Mouse (Mus musculus) kidney, embryonic 14.5 days (tissue): ENCODE results near the gene Gm1043. TPM values are rescaled to one million over a fixed set of nuclear protein-coding genes. Genes with fewer than 3 reads are reported as not detected.

ENCODE experiments used
- ATAC-seq: fragments of 200-750 bp; cut with Nextera tagmentation; 2 replicates; pipeline ENCODE4 v1.8.0; 2017; ENCODE audit warnings: moderate number of reproducible peaks, mild to moderate bottlenecking, moderate TSS enrichment, moderate library complexity; ENCODE audit not compliant: low FRiP score, low TSS enrichment
- H3K27ac ChIP-seq: fragments of 300-500 bp; sonication (generic); 2 replicates; pipeline ENCODE4 v1.5.1; 2014; ENCODE audit warnings: low read depth, mild to moderate bottlenecking, low read length, moderate library complexity, mixed read lengths
- H3K27me3 ChIP-seq: fragments of 300-500 bp; sonication (generic); 2 replicates; pipeline ENCODE4 v1.6.1; 2014; ENCODE audit warnings: mild to moderate bottlenecking, low read length; ENCODE audit not compliant: control insufficient read depth, insufficient read depth
- H3K36me3 ChIP-seq: fragments of 300-500 bp; sonication (generic); 2 replicates; pipeline ENCODE4 v1.6.1; 2014; ENCODE audit warnings: low read length, mixed read lengths; ENCODE audit not compliant: control insufficient read depth, insufficient read depth
- H3K4me1 ChIP-seq: fragments of 300-500 bp; sonication (generic); 2 replicates; pipeline ENCODE4 v1.6.1; 2014; ENCODE audit warnings: low read length, mixed read lengths; ENCODE audit not compliant: control insufficient read depth, insufficient read depth
- H3K4me2 ChIP-seq: fragments of 300-500 bp; sonication (generic); replicated peaks from 2 replicates; pipeline ENCODE4 v1.6.1; 2014; ENCODE audit warnings: low read depth, mild to moderate bottlenecking, low read length
- H3K4me3 ChIP-seq: fragments of 300-500 bp; sonication (generic); 2 replicates; pipeline ENCODE4 v1.5.1; 2014; ENCODE audit warnings: mild to moderate bottlenecking, low read length
- H3K9ac ChIP-seq: fragments of 300-500 bp; sonication (generic); 2 replicates; pipeline ENCODE4 v1.6.1; 2014; ENCODE audit warnings: low read depth, mild to moderate bottlenecking, low read length, moderate library complexity
- H3K9me3 ChIP-seq: fragments of 300-500 bp; sonication (generic); 2 replicates; pipeline ENCODE4 v1.6.1; 2016; ENCODE audit warnings: low read length; ENCODE audit not compliant: control insufficient read depth
- WGBS: fragments of 180-500 bp; shearing (Covaris S2); extraction: QIAGEN DNeasy Blood & Tissue Kit; methylation state at CpG from one replicate; pipeline ENCODE4 v1.1.7; 2014; 5-methylcytosine and 5-hydroxymethylcytosine counted together
- polyA plus RNA-seq: library from polyadenylated mRNA; unstranded; fragments of >200 nt; fragmentation: Nextera tagmentation; extraction: Ambion mirVana; gene quantifications from 2 replicates; pipeline ENCODE4 v1.2.1, GENCODE M21; 2014

The Gm1043 gene
- polyA plus RNA-seq: not detected in 2 replicates

DNA sequence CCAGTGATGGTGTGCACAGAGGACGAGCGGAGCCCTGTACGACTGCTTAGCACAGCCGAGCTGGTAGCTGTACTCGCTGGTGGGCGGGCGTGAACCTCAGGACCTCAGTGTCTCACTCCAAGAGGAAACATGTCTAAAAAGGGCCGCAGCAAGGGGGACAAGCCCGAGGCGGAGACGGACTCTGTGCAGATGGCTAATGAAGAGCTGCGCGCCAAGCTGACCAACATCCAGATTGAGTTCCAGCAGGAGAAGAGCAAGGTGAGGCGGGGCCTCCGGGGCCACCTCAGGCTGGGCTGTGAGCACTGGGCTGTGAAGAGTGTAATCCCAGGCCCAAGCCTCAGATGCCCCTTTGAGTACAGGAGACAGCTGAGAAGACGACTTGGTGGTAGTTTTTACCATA, at the start of gene Gm1043:
TSS of gene Gm1043 (plus strand) at position 130 of the 400 bp plus-strand sequence.
- H3K36me3 ChIP-seq: no peaks in the 10 kb centered on the region
- no peak within 1 kb of the TSS for H3K4me3 ChIP-seq
- H3K27me3 ChIP-seq: peaks cover 6% of the 10 kb centered on the region
- no peak within 1 kb of the TSS for H3K9ac ChIP-seq
- H3K4me2 ChIP-seq: no peak within 1 kb of the TSS
- 0 out of 2 replicates have a peak, but pooled peaks cover 3% of the 10 kb centered on the region for H3K4me1 ChIP-seq
- no peak within 1 kb of the TSS for H3K27ac ChIP-seq
- WGBS: 76% methylated on average over 16 of the region's 16 CpGs
- ATAC-seq: no peak
- H3K9me3 ChIP-seq: no peaks in the 10 kb centered on the region

DNA sequence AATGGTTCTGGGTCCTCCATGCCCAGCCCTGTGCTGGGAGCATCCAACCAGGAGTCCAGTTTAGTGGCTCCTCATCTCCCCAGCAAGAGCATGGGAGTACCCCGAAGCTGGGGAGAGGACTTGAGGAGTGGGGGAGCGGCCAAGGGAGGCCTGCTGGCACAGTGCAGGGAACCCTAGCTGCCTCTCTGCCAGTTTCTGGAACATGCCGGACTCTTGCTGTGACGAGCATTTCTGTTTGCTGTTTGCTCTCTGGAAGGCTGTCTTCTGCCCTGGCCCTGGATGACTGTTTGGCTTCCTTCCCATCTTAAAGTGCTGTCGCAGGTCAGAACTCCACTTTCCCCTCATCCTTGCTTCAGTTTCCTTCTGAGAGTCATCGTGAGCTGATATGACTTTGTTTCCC, 49.3 kb upstream of the Gm1043 start:
- Histone ChIP-seq H3K9me3 (no peaks in the 10 kb centered on the region), H3K4me1 (no peaks in the 10 kb centered on the region), H3K4me3 (no peak overlapping the region), H3K4me2 (no peak overlapping the region), H3K9ac (no peak overlapping the region), H3K36me3 (no peaks in the 10 kb centered on the region), H3K27me3 (peaks cover 5% of the 10 kb centered on the region; the same call in 1 of the 2 replicates), H3K27ac (no peak overlapping the region)
- 87% methylated on average over 6 of the region's 6 CpGs for WGBS
- no peak for ATAC-seq

DNA sequence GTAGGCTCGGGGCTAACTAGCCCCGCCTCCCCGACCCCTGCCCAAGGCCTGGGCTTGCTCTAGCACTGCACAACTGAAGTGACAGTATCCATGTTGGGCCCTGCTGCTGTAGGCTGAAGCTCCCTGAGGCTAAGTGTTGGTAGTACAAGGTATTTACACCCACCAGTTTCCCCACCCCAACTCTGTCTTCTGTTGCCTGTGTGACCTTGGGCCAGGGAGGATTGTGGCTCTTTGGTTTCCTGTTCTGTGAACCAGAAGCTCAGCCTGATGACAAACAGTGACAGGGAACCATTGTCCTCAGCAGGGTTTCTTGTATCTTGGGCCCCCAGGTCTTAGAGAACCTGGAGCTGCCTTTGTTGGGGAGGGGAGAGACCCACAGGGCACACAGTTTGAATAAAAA, 48.3 kb upstream of the Gm1043 start:
- Histone ChIP-seq H3K4me1 (no peaks in the 10 kb centered on the region), H3K4me3 (no peak overlapping the region), H3K4me2 (no peak overlapping the region), H3K36me3 (no peaks in the 10 kb centered on the region), H3K9ac (no peak overlapping the region), H3K9me3 (no peaks in the 10 kb centered on the region), H3K27ac (no peak overlapping the region), H3K27me3 (peaks cover 7% of the 10 kb centered on the region; the same call in 1 of the 2 replicates)
- ATAC-seq: no peak
- WGBS: 73% methylated on average over 3 of the region's 3 CpGs

DNA sequence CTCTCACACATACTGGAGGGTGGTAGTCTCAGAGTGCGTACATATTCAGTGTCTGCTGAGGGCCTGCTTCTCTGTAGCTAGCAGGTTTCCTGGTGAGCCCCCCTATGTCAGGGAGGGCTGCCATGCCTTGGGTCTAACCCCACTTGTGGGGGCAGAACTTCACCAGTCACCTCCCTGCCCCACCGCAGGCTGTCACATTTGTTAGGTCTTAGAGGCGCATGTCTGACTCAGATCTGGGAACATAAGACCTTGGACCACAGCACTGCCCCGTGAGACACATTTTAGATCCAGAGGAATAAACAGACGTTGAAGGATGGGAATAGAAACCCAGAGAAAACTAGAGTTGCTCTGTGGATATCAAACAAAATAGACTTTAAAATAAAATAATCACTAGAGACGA, 45.3 kb upstream of the Gm1043 start:
- no peak overlapping the region for H3K4me3 ChIP-seq
- no peak overlapping the region for H3K4me2 ChIP-seq
- H3K27ac ChIP-seq: no peak overlapping the region
- WGBS: 75% methylated on average over 6 of the region's 6 CpGs
- H3K9ac ChIP-seq: no peak overlapping the region
- H3K36me3 ChIP-seq: no peaks in the 10 kb centered on the region
- no peak for ATAC-seq
- H3K27me3 ChIP-seq: peaks cover 7% of the 10 kb centered on the region; the same call in 1 of the 2 replicates
- H3K4me1 ChIP-seq: no peaks in the 10 kb centered on the region
- H3K9me3 ChIP-seq: no peaks in the 10 kb centered on the region

DNA sequence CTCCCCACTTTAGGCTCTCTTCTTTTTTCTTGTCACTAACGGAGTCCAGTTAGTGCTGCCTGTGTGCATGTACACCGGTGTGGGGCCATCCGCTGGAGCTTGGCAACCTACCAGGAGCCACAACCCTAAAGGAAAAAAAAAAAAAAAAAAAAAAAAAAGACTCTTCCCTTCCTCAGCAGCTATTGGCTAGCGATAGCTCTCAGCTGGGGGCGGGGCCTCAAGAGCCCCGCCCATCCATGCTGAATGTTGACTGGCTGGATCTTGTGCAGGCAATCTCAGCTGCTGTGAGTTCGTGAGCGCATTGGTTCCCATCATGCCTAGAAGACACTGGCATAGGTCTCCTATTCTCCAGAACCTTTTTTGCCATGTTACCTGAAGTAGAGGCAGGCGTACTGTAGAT, 44.5 kb upstream of the Gm1043 start:
- 22% methylated on average over 9 of the region's 9 CpGs for WGBS
- H3K4me3 ChIP-seq: no peak overlapping the region
- H3K9me3 ChIP-seq: no peaks in the 10 kb centered on the region
- no peaks in the 10 kb centered on the region for H3K4me1 ChIP-seq
- ATAC-seq: no peak
- no peak overlapping the region for H3K9ac ChIP-seq
- H3K4me2 ChIP-seq: no peak overlapping the region
- H3K27me3 ChIP-seq: peaks cover 7% of the 10 kb centered on the region; the same call in 1 of the 2 replicates
- no peaks in the 10 kb centered on the region for H3K36me3 ChIP-seq
- no peak overlapping the region for H3K27ac ChIP-seq

DNA sequence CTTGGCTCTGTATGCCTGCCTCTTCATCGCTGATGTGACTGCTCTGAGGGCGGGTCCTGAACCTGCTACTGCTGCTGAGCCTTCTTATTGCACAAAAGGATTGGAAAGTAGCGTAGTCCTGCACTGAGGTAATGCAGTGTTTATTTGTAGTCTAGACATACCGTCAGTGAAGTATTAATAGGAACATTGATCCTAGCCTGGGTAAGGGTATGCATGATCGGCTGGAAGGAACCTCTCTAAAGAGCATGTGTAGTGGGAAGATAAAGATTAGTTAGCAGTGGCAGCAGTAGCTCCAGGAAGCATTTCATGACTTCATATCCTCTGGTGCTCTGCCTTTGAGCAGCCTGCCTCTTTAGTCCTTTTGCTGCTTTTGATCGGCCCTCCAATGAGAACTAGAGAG, 43.5 kb upstream of the Gm1043 start:
- no peak overlapping the region for H3K27ac ChIP-seq
- no peak overlapping the region for H3K9ac ChIP-seq
- H3K27me3 ChIP-seq: peaks cover 7% of the 10 kb centered on the region; the same call in 1 of the 2 replicates
- H3K4me3 ChIP-seq: no peak overlapping the region
- H3K9me3 ChIP-seq: no peaks in the 10 kb centered on the region
- ATAC-seq: no peak
- H3K4me1 ChIP-seq: no peaks in the 10 kb centered on the region
- 53% methylated on average over 6 of the region's 6 CpGs for WGBS
- H3K36me3 ChIP-seq: no peaks in the 10 kb centered on the region
- H3K4me2 ChIP-seq: no peak overlapping the region

DNA sequence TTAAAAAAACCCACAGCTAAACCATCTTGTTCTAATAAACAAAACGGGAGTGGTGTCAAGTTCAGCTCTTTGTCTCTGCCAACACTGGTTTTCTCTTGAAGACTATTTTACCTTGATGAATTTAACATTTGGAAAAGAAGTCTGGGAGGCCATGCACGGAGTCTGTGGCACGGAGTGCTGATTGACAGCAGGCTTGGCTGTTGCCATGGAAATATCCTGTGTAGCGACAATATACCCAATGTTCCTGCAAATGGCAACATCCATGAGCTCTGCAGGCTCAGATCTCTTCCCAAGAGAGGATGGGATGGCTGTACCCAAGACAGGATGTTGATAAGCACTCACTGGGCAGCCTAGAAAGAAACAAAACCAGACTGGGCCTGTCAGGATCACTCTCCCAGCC, 42.2 kb upstream of the Gm1043 start:
- Histone ChIP-seq H3K36me3 (no peaks in the 10 kb centered on the region), H3K4me3 (no peak overlapping the region), H3K9ac (no peak overlapping the region), H3K9me3 (no peaks in the 10 kb centered on the region), H3K27ac (no peak overlapping the region), H3K4me1 (no peaks in the 10 kb centered on the region), H3K27me3 (peaks cover 7% of the 10 kb centered on the region; the same call in 1 of the 2 replicates), H3K4me2 (no peak overlapping the region)
- no peak for ATAC-seq
- WGBS: 64% methylated on average over 4 of the region's 4 CpGs

DNA sequence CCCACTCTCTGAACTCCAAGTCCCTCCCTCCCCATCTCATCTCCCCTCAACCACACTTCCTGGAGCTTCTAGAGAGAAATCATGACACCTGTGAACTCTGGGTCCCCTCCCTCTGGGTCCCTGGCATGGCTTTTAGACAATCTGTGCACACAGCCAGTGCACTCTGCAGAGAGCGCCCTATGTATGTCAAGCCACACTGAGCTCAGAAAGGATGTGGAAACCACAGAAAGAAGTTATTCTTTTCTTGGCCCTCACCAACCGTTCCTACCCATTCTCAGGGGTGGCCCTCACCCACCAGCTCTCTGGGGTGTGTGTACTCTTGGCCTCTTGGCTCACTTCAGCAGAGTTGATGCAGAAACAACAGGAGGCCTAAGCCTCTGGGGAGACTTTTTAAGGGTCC, 40.4 kb upstream of the Gm1043 start:
- H3K4me3 ChIP-seq: no peak overlapping the region
- H3K9ac ChIP-seq: no peak overlapping the region
- peaks cover 7% of the 10 kb centered on the region; the same call in 1 of the 2 replicates for H3K27me3 ChIP-seq
- no peaks in the 10 kb centered on the region for H3K36me3 ChIP-seq
- no peak overlapping the region for H3K4me2 ChIP-seq
- no peak for ATAC-seq
- no peaks in the 10 kb centered on the region for H3K4me1 ChIP-seq
- no peak overlapping the region for H3K27ac ChIP-seq
- no peaks in the 10 kb centered on the region for H3K9me3 ChIP-seq
- 81% methylated on average over 2 of the region's 2 CpGs for WGBS

DNA sequence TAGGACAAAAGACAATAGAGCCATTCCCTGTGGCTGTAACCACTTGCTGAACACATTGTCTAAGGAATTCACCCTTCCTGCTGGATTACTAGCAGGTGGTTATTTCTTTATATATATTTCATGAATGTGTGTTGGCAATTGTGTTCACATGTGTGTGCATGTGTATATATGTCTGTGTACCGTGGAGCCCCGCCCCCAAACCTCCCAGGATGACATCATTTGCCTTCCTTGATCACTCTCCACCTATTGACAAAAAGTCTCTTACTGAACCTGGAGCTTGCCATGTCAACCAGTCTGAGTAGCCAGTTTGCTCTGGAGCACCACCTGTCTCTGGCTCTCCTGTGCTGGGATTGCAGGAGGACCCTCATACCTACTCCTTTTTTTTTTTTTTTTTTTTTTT, 39.6 kb upstream of the Gm1043 start:
- no peak overlapping the region for H3K4me2 ChIP-seq
- no peak overlapping the region for H3K27ac ChIP-seq
- H3K4me1 ChIP-seq: no peaks in the 10 kb centered on the region; the same call in 1 of the 2 replicates
- ATAC-seq: no peak
- H3K9me3 ChIP-seq: no peaks in the 10 kb centered on the region
- H3K4me3 ChIP-seq: no peak overlapping the region
- 0 out of 2 replicates have a peak, but pooled peaks cover 7% of the 10 kb centered on the region for H3K27me3 ChIP-seq
- no peaks in the 10 kb centered on the region for H3K36me3 ChIP-seq
- 85% methylated on average over 2 of the region's 2 CpGs for WGBS
- H3K9ac ChIP-seq: no peak overlapping the region
